Mouse (Mus musculus) midbrain, postnatal 0 days (tissue): ENCODE measurements around the gene Slc22a29. TPM values are rescaled to one million over a fixed set of nuclear protein-coding genes. Genes with fewer than 3 reads are reported as not detected.
"Not testable (repeated sequence)": the region's sequence is repeated elsewhere in the genome, so short reads cannot be mapped to it uniquely, and the experiment has no call there.

ENCODE experiments used
- ATAC-seq: fragments of 200-750 bp; cut with Nextera tagmentation; 2 replicates; pipeline ENCODE4 v1.8.0; 2017; ENCODE audit warnings: moderate number of reproducible peaks, mild to moderate bottlenecking, moderate TSS enrichment, moderate library complexity; ENCODE audit not compliant: low FRiP score
- DNase-seq: peaks from one replicate; pipeline ENCODE4 v3.0.0-alpha.2; 2015; ENCODE audit warnings: low spot score
- H3K27ac ChIP-seq: fragments of 300-500 bp; sonication (generic); 2 replicates; pipeline ENCODE4 v1.5.1; 2014; ENCODE audit warnings: low read depth, mild to moderate bottlenecking, low read length, mixed read lengths
- H3K27me3 ChIP-seq: fragments of 300-500 bp; sonication (generic); 2 replicates; pipeline ENCODE4 v1.6.1; 2014; ENCODE audit warnings: low read length, control low read depth, mixed read lengths; ENCODE audit not compliant: insufficient read depth
- H3K36me3 ChIP-seq: fragments of 300-500 bp; sonication (generic); 2 replicates; pipeline ENCODE4 v1.6.1; 2014; ENCODE audit warnings: low read length, control low read depth, mixed read lengths; ENCODE audit not compliant: insufficient read depth
- H3K4me1 ChIP-seq: fragments of 300-500 bp; sonication (generic); 2 replicates; pipeline ENCODE4 v1.6.1; 2014; ENCODE audit warnings: mild to moderate bottlenecking, control low read depth, antibody characterized with exemption, low read length, mixed read lengths; ENCODE audit not compliant: insufficient read depth
- H3K4me2 ChIP-seq: fragments of 300-500 bp; sonication (generic); 2 replicates; pipeline ENCODE4 v1.6.1; 2014; ENCODE audit warnings: low read depth, mild to moderate bottlenecking, low read length, mixed read lengths; ENCODE audit not compliant: poor library complexity, severe bottlenecking
- H3K4me3 ChIP-seq: fragments of 300-500 bp; sonication (generic); 2 replicates; pipeline ENCODE4 v1.5.1; 2014; ENCODE audit warnings: low read depth, mild to moderate bottlenecking, low read length, moderate library complexity
- H3K9ac ChIP-seq: fragments of 300-500 bp; sonication (generic); replicated peaks from 2 replicates; pipeline ENCODE4 v1.6.1; 2014; ENCODE audit warnings: mild to moderate bottlenecking, low read length, moderate library complexity, mixed read lengths; ENCODE audit not compliant: poor library complexity, severe bottlenecking
- H3K9me3 ChIP-seq: fragments of 300-500 bp; sonication (generic); 2 replicates; pipeline ENCODE4 v1.6.1; 2016; ENCODE audit warnings: low read length, control low read depth
- WGBS: fragments of 180-500 bp; shearing (Covaris S2); extraction: QIAGEN DNeasy Blood & Tissue Kit; methylation state at CpG from one replicate; pipeline ENCODE4 v1.1.7; 2014; 5-methylcytosine and 5-hydroxymethylcytosine counted together
- polyA plus RNA-seq: library from polyadenylated mRNA; unstranded; fragments of >200 nt; fragmentation: Nextera tagmentation; extraction: Ambion mirVana; gene quantifications from 2 replicates; pipeline ENCODE4 v1.2.1, GENCODE M21; 2015
- total RNA-seq: library from RNA; depleted of rRNA; stranded (reverse); fragments of >200 nt; gene quantifications from 2 replicates; pipeline ENCODE4 v1.2.3, GENCODE M21; 2014; rRNA removed

The Slc22a29 gene
- total and polyA plus RNA-seq, 2 experiments from 2014 or later: 0.21 TPM; not detected in 1

DNA sequence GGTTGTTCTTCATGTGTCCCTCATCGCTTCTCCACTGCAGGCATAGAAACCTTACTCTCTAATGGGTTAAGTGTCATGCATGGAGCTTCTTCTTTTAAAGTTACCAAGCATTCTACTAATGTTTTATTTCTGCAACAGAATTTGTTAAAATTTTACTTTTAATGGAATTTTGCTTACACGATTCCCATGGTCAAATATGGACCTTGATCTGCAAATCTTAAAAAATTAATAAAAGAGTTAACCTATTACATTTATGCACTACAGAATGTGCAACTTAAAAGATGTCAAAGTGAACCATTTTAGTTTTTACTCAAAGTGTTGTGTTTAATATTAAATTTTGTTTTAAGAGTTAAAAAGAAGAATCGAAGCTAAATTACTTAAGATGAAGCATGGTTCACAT lies 86.8 kb downstream of the Slc22a29 start, which contains the start of gene Slc22a28:
Slc22a28 (minus strand) TSS at position 102 of the 400 bp plus-strand sequence.
- DNase-seq, H3K4me1 ChIP-seq, H3K9me3 ChIP-seq, H3K9ac ChIP-seq, H3K36me3 ChIP-seq, H3K27ac ChIP-seq, ATAC-seq, H3K4me3 ChIP-seq, H3K4me2 ChIP-seq, H3K27me3 ChIP-seq: not testable (repeated sequence)
- WGBS: 94% methylated on average over 2 of the region's 3 CpGs

Other genes starting within 250 kb of the Slc22a29 start
- not detected in 2 replicates for gene Slc22a28, start 86.9 kb downstream of the Slc22a29 start, total RNA-seq
- gene Slc22a28, start 86.9 kb downstream of the Slc22a29 start, polyA plus RNA-seq: not detected in 2 replicates
- not detected in 2 replicates for gene Slc22a30, start 186.2 kb upstream of the Slc22a29 start, total RNA-seq
- 0.09 TPM in 1 of 2 replicates, not detected in the other for gene Slc22a30, start 186.2 kb upstream of the Slc22a29 start, polyA plus RNA-seq